Mouse (Mus musculus) heart, embryonic 14.5 days (tissue): ENCODE data around the gene Slc17a8. TPM values are rescaled to one million over a fixed set of nuclear protein-coding genes. Genes with fewer than 3 reads are reported as not detected.

ENCODE experiments used
- ATAC-seq: fragments of 200-750 bp; cut with Nextera tagmentation; 2 replicates; pipeline ENCODE4 v1.8.0; 2017; ENCODE audit warnings: low read depth, moderate TSS enrichment; ENCODE audit not compliant: insufficient number of reproducible peaks, insufficient read depth, low FRiP score
- H3K27ac ChIP-seq, 2 experiments: fragments of 200-500 bp in 1 of 2; fragments of 300-500 bp in 1 of 2; sonication (generic) in 1 of 2; replicated peaks in 1 of 2; 2 replicates each; pipeline ENCODE4 v1.5.1; 2012 to 2014; ENCODE audit warnings: low read depth in 2 of 2, low read length in 2 of 2, control low read depth in 1 of 2, mild to moderate bottlenecking in 1 of 2, mixed read lengths in 1 of 2; ENCODE audit not compliant: control insufficient read depth in 1 of 2, insufficient read depth in 1 of 2
- H3K27me3 ChIP-seq: fragments of 300-500 bp; sonication (generic); 2 replicates; pipeline ENCODE4 v1.6.1; 2014; ENCODE audit warnings: mild to moderate bottlenecking, low read length, control low read depth; ENCODE audit not compliant: control insufficient read depth, insufficient read depth
- H3K36me3 ChIP-seq: fragments of 300-500 bp; sonication (generic); 2 replicates; pipeline ENCODE4 v1.6.1; 2014; ENCODE audit warnings: mild to moderate bottlenecking, control low read depth, low read length, mixed read lengths; ENCODE audit not compliant: control insufficient read depth, insufficient read depth
- H3K4me1 ChIP-seq, 2 experiments: fragments of 200-500 bp in 1 of 2; fragments of 300-500 bp in 1 of 2; sonication (generic) in 1 of 2; 2 replicates each; pipeline ENCODE4 v1.6.1; 2012 to 2014; ENCODE audit warnings: low read length in 2 of 2, control low read depth in 1 of 2, mixed read lengths in 1 of 2; ENCODE audit not compliant: control insufficient read depth in 2 of 2, insufficient read depth in 2 of 2
- H3K4me2 ChIP-seq: fragments of 300-500 bp; sonication (generic); 2 replicates; pipeline ENCODE4 v1.6.1; 2014; ENCODE audit warnings: mild to moderate bottlenecking, low read length
- H3K4me3 ChIP-seq, 2 experiments: fragments of 200-500 bp in 1 of 2; fragments of 300-500 bp in 1 of 2; sonication (generic) in 1 of 2; 2 replicates each; pipeline ENCODE4 v1.5.1; 2012 to 2014; ENCODE audit warnings: low read length in 2 of 2, mild to moderate bottlenecking in 2 of 2, control low read depth in 1 of 2, low read depth in 1 of 2, moderate library complexity in 1 of 2; ENCODE audit not compliant: control insufficient read depth in 1 of 2, insufficient read depth in 1 of 2
- H3K9ac ChIP-seq: fragments of 300-500 bp; sonication (generic); 2 replicates; pipeline ENCODE4 v1.6.1; 2014; ENCODE audit warnings: mild to moderate bottlenecking, low read length
- H3K9me3 ChIP-seq: fragments of 300-500 bp; sonication (generic); 2 replicates; pipeline ENCODE4 v1.6.1; 2016; ENCODE audit warnings: low read length, control low read depth; ENCODE audit not compliant: control insufficient read depth
- WGBS: fragments of 180-500 bp; shearing (Covaris S2); extraction: QIAGEN DNeasy Blood & Tissue Kit; methylation state at CpG from one replicate; pipeline ENCODE4 v1.1.7; 2014; 5-methylcytosine and 5-hydroxymethylcytosine counted together
- polyA plus RNA-seq: library from polyadenylated mRNA; unstranded; fragments of >200 nt; fragmentation: Nextera tagmentation; extraction: Ambion mirVana; gene quantifications from 2 replicates; pipeline ENCODE4 v1.2.1, GENCODE M21; 2014

Gene Slc17a8
- polyA plus RNA-seq, 1 experiment from 2014 or later, result 0.07 TPM

DNA sequence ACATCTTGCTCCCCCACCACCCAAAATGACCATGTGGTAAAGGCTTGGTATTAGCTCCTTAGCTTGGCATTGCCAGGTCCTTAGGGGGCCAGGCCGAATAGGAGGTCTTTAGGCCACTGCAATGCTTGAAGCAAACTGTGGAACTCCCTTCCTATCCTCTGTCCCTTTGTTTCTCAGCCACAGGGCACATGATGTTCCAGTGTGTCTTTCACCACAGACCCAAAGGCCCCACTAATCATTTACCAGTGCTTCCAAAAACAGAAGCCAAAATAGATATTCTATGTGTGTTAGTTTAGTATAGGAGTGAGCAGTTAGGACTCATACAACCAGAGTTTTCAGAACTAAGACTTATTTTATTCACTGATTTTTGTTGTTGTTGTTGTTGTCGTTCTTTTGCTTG is 5.7 kb upstream of the Slc17a8 start:
- Histone ChIP-seq H3K4me1 (no peaks in the 10 kb centered on the region), H3K9me3 (no peaks in the 10 kb centered on the region), H3K4me2 (no peak overlapping the region), H3K9ac (no peak overlapping the region), H3K36me3 (no peaks in the 10 kb centered on the region), H3K27me3 (no peaks in the 10 kb centered on the region), H3K27ac (no peak overlapping the region), H3K4me3 (no peak overlapping the region)
- ATAC-seq, result no peak
- WGBS, result 86% methylated on average over 2 of the region's 2 CpGs

DNA sequence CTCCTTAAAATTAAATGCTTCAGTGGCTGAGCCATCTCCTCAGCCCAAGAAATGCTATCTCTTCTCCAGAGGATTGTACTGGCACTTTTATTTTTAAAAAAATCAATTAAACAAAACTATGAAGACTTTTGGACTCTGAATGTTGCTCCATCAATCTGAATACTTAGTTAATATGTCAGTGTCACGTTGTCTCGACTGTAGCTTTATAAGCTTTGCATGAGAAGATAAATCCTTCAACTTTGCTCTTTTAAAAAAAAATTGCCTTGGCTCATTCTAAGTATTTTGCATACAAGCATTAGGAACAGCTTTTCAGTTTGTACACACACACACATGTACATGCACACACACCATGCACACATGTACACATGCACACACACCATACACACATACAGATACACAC is 3.1 kb upstream of the Slc17a8 start:
- H3K9me3 ChIP-seq, result no peaks in the 10 kb centered on the region
- 81% methylated on average over 2 of the region's 2 CpGs for WGBS
- no peak overlapping the region for H3K9ac ChIP-seq
- H3K4me3 ChIP-seq, result no peak overlapping the region
- no peaks in the 10 kb centered on the region for H3K36me3 ChIP-seq
- ATAC-seq, result no peak
- no peaks in the 10 kb centered on the region for H3K27me3 ChIP-seq
- H3K27ac ChIP-seq, result no peak overlapping the region
- no peak overlapping the region for H3K4me2 ChIP-seq
- H3K4me1 ChIP-seq, result peaks cover 0 to 2% of the 10 kb centered on the region in 2 experiments; a peak in 1 of 4 replicates

DNA sequence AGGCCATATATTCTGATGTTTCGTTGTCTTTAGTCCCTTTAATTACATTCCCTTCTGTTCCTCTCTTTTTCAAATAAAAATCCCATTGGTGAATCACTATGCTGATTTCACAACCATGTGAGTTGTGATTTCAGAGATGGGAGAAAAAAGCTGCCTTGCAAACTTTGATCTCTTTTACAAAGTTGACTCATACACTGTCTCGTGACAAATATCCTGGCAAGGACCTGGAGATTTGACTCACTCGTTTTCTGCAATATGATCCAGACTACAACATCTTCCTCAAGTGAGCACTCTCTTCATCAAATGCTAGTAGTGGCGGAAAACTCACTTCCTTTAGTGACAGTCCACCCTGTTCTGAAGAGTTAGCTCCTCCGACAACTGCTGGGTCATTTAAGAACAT is 21.7 kb downstream of the Slc17a8 start:
- WGBS, result 77% methylated on average over 5 of the region's 5 CpGs
- H3K36me3 ChIP-seq, result no peaks in the 10 kb centered on the region

GRCm38 (mm10) chr10:89597275-89597674 is 23.8 kb downstream of the Slc17a8 start:
- ATAC-seq, result no peak

More for the DNA sequence above, 21.7 kb downstream of the Slc17a8 start:
- no peaks in the 10 kb centered on the region for H3K27me3 ChIP-seq
- no peaks in the 10 kb centered on the region for H3K9me3 ChIP-seq
- H3K4me3 ChIP-seq, result no peak overlapping the region
- no peak overlapping the region for H3K4me2 ChIP-seq
- no peak for ATAC-seq
- no peak overlapping the region for H3K27ac ChIP-seq
- H3K9ac ChIP-seq, result no peak overlapping the region
- 0 out of 4 replicates have a peak, but pooled peaks cover 0 to 1% of the 10 kb centered on the region in 2 experiments for H3K4me1 ChIP-seq

GRCm38 (mm10) chr10:89595935-89596334 is 25.1 kb downstream of the Slc17a8 start:
- 91% methylated on average over 5 of the region's 5 CpGs for WGBS
- no peak overlapping the region for H3K4me2 ChIP-seq
- no peak overlapping the region for H3K9ac ChIP-seq
- H3K27me3 ChIP-seq, result no peaks in the 10 kb centered on the region
- no peaks in the 10 kb centered on the region for H3K9me3 ChIP-seq
- 0 out of 4 replicates have a peak, but pooled peaks cover 0 to 5% of the 10 kb centered on the region in 2 experiments for H3K4me1 ChIP-seq
- no peak for ATAC-seq
- H3K4me3 ChIP-seq, result no peak overlapping the region
- H3K36me3 ChIP-seq, result no peaks in the 10 kb centered on the region
- H3K27ac ChIP-seq, result no peak overlapping the region

More at GRCm38 (mm10) chr10:89597275-89597674, 23.8 kb downstream of the Slc17a8 start:
- H3K4me1 ChIP-seq, result 0 out of 4 replicates have a peak, but pooled peaks cover 0 to 5% of the 10 kb centered on the region in 2 experiments
- H3K36me3 ChIP-seq, result no peaks in the 10 kb centered on the region
- no peak overlapping the region for H3K27ac ChIP-seq
- H3K9me3 ChIP-seq, result no peaks in the 10 kb centered on the region
- no peaks in the 10 kb centered on the region for H3K27me3 ChIP-seq
- no peak overlapping the region for H3K4me3 ChIP-seq
- H3K4me2 ChIP-seq, result no peak overlapping the region
- no peak overlapping the region for H3K9ac ChIP-seq
- WGBS, result 65% methylated on average over 4 of the region's 4 CpGs

DNA sequence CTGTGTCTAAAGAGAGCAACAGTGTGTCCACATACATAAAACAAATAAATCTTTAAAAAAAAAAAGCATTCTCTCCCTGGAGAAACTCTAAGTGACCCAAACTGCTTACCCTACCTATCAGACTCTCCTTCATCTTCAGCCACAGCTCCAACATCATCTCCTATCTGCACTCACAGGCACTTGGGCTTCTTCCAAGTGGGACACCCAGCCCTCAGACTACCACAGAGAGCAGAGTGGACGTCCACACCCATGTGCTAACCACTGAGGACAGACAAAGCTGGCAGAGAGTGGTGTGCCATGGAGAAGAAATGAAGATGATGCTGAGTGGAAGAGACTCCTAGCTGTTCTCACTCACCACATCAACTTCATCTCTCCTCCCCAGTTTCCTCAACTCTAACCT is 25.5 kb downstream of the Slc17a8 start:
- Histone ChIP-seq H3K36me3 (no peaks in the 10 kb centered on the region), H3K9ac (no peak overlapping the region), H3K4me1 (0 out of 4 replicates have a peak, but pooled peaks cover 0 to 5% of the 10 kb centered on the region in 2 experiments), H3K27ac (no peak overlapping the region), H3K9me3 (no peaks in the 10 kb centered on the region), H3K27me3 (no peaks in the 10 kb centered on the region), H3K4me3 (no peak overlapping the region), H3K4me2 (no peak overlapping the region)
- WGBS, result 41% methylated on average over 1 of the region's 1 CpGs
- no peak for ATAC-seq

GRCm38 (mm10) chr10:89594309-89594708 is 26.7 kb downstream of the Slc17a8 start:
- Histone ChIP-seq H3K36me3 (no peaks in the 10 kb centered on the region), H3K9me3 (no peaks in the 10 kb centered on the region), H3K4me1 (0 out of 4 replicates have a peak, but pooled peaks cover 0 to 5% of the 10 kb centered on the region in 2 experiments), H3K27ac (no peak overlapping the region), H3K4me3 (no peak overlapping the region), H3K9ac (no peak overlapping the region), H3K4me2 (no peak overlapping the region), H3K27me3 (no peaks in the 10 kb centered on the region)
- WGBS, result 69% methylated on average over 4 of the region's 4 CpGs
- ATAC-seq, result no peak

- no peaks in the 10 kb centered on the region for H3K27me3 ChIP-seq
Observed at GRCm38 (mm10) chr10:89592797-89593196, 28.3 kb downstream of the Slc17a8 start.

More at GRCm38 (mm10) chr10:89592797-89593196, 28.3 kb downstream of the Slc17a8 start:
- no peak overlapping the region for H3K4me2 ChIP-seq
- no peak overlapping the region for H3K4me3 ChIP-seq
- 67% methylated on average over 4 of the region's 4 CpGs for WGBS
- H3K9me3 ChIP-seq, result no peaks in the 10 kb centered on the region
- no peak overlapping the region for H3K27ac ChIP-seq
- no peak for ATAC-seq
- no peaks in the 10 kb centered on the region for H3K36me3 ChIP-seq
- no peak overlapping the region for H3K9ac ChIP-seq
- 0 out of 4 replicates have a peak, but pooled peaks cover 0 to 5% of the 10 kb centered on the region in 2 experiments for H3K4me1 ChIP-seq
